Mouse (Mus musculus): Measurements from ENCODE around the gene Cluap1.

DNA sequence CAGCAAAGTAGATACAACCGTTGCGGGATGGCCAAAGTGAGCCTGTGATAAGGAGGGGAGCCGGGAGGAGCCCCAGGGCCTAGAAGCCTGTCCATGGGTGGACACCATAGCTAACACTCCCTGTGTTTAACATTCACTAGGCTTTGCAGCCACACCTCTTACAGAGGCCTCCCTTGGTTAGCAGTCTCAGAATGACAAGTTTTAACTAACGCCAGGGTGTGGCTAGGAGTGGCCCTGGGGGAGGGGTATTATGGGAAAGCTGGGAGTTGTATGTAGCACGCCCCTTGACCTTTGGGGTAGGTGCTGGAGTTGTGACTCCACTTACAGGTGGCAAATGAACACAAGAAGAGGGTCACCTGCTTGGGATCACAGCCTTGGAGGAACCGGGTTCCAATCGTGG is 67.1 kb downstream of the Cluap1 start:
- TF ChIP-seq CTCF (IDR thresholded peaks at IDR 0.05; ENCODE audit: low read depth) = no peak
- no peak for TF ChIP-seq EP300 (IDR thresholded peaks at IDR 0.05; ENCODE audit: low read depth)

Data from liver, postnatal 0 days (tissue).